Mouse (Mus musculus): ENCODE results near the gene Tbc1d23. TPM values are rescaled to one million over a fixed set of nuclear protein-coding genes. Genes with fewer than 3 reads are reported as not detected.

Tbc1d23 gene
- polyA plus RNA-seq, 1 experiment: 21.4 TPM

DNA sequence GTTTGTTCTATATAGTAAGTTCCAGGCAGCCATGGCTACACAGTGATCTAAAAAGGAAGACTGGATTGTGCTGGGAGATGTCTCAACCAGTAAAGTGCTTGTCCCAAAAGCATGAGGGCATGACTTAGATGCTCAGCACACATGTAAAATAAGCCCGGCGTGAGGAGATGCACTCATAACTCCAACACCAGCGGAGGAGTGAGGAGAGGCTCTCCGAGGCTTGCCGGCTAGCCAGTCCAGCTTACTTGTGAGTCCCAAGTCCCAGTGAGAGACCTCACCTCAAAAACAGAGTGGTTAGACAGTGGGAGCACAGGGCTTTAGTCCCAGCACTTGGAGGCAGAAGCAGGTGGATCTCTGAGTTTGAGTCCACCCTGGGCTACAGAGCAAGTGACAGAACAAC lies 66.1 kb downstream of the Tbc1d23 start:
- TF ChIP-seq CTCF (IDR thresholded peaks at IDR 0.05; ENCODE audit: control insufficient read depth, insufficient read depth, low read length) (no peak), POLR2A (IDR thresholded peaks at IDR 0.05; ENCODE audit: borderline replicate concordance, control insufficient read depth, low read depth, low read length) (no peak)
- H3K4me1 ChIP-seq (ENCODE audit: control insufficient read depth, insufficient read depth, low read length): no peaks in the 10 kb centered on the region; the same call in 1 of the 2 replicates
- 94% methylated on average over 5 of the region's 5 CpGs for WGBS

DNA sequence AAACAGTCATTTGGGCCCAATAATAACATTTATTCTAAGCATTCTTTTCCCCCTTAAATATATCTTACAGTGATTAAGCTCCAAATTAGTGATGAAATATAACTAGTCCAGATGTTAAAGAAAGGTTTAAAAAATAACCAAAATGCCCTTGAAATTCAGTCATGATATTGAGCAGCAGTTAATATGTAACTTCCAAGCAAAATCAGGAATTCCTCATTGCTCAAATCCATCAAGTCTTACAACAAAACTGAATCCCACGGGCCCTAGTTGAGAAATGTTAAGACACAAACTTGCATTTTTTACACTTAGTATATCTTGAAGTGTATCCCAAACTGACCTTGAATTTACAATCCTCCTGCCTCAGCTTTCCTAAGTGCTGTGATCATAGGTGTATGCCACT lies 67.6 kb downstream of the Tbc1d23 start:
- no peak overlapping the region for H3K27ac ChIP-seq (ENCODE audit: control insufficient read depth, insufficient read depth, low read depth, low read length, poor library complexity)
- no peak for TF ChIP-seq POLR2A (IDR thresholded peaks at IDR 0.05; ENCODE audit: borderline replicate concordance, control insufficient read depth, low read depth, low read length)
- no peak for TF ChIP-seq CTCF (IDR thresholded peaks at IDR 0.05; ENCODE audit: control insufficient read depth, insufficient read depth, low read length)
- H3K4me3 ChIP-seq (replicated peaks; ENCODE audit: control insufficient read depth, low read depth, low read length): no peak overlapping the region
- 67% methylated on average over 1 of the region's 1 CpGs for WGBS
- H3K4me1 ChIP-seq (ENCODE audit: control insufficient read depth, insufficient read depth, low read length): no peaks in the 10 kb centered on the region; the same call in 1 of the 2 replicates

More for the DNA sequence above, 66.1 kb downstream of the Tbc1d23 start:
- no peak overlapping the region for H3K4me3 ChIP-seq (replicated peaks; ENCODE audit: control insufficient read depth, low read depth, low read length)
- H3K27ac ChIP-seq (ENCODE audit: control insufficient read depth, insufficient read depth, low read depth, low read length, poor library complexity): no peak overlapping the region

DNA sequence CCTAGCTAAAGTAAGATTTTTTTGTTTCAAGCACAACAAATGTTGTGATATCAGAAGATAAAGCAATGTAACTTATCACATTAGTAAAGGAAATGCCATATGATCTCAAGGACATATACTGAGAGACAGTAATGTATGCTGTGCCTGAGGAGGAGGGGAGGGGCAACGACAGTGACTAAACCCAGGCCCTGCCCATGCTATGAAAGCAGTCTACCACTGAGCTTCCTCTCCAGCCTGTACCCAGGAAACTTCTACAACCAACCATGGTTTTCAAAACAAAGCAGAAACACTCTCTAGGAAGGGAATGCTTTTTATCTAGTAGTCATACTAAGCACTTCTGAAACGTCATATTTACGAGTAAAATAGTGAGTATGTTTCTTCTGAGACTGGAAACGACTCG lies 68.5 kb downstream of the Tbc1d23 start:
- Histone ChIP-seq H3K4me3 (replicated peaks; ENCODE audit: control insufficient read depth, low read depth, low read length) (no peak overlapping the region), H3K4me1 (ENCODE audit: control insufficient read depth, insufficient read depth, low read length) (no peaks in the 10 kb centered on the region; the same call in 1 of the 2 replicates), H3K27ac (ENCODE audit: control insufficient read depth, insufficient read depth, low read depth, low read length, poor library complexity) (no peak overlapping the region)
- 81% methylated on average over 5 of the region's 5 CpGs for WGBS
- TF ChIP-seq POLR2A (IDR thresholded peaks at IDR 0.05; ENCODE audit: borderline replicate concordance, control insufficient read depth, low read depth, low read length) (no peak), CTCF (IDR thresholded peaks at IDR 0.05; ENCODE audit: control insufficient read depth, insufficient read depth, low read length) (no peak)

DNA sequence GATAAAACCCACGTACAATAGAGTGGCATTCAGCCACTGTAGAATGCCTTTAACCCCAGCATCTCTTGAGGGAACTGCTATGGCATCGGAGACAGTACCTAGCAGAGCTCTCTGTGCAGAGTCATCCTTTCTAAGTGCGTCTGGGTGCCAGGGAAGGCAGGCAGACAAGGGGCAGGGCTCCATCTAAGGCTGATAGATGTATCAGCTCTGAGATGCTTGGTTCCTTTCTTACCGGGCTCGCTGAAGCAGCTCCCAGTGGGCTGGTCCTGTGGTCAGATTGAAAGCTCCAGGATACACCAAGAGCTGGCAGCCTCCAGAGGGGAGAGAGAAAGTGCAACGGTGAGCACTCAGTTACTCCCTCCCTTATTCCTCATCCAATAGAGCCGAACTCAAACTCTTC lies 71.5 kb downstream of the Tbc1d23 start:
- H3K27ac ChIP-seq (ENCODE audit: control insufficient read depth, insufficient read depth, low read depth, low read length, poor library complexity): no peak overlapping the region
- no peak overlapping the region for H3K4me3 ChIP-seq (replicated peaks; ENCODE audit: control insufficient read depth, low read depth, low read length)
- H3K4me1 ChIP-seq (ENCODE audit: control insufficient read depth, insufficient read depth, low read length): no peaks in the 10 kb centered on the region
- no peak for TF ChIP-seq POLR2A (IDR thresholded peaks at IDR 0.05; ENCODE audit: borderline replicate concordance, control insufficient read depth, low read depth, low read length)
- TF ChIP-seq CTCF (IDR thresholded peaks at IDR 0.05; ENCODE audit: control insufficient read depth, insufficient read depth, low read length): no peak
- WGBS: 73% methylated on average over 7 of the region's 7 CpGs

DNA sequence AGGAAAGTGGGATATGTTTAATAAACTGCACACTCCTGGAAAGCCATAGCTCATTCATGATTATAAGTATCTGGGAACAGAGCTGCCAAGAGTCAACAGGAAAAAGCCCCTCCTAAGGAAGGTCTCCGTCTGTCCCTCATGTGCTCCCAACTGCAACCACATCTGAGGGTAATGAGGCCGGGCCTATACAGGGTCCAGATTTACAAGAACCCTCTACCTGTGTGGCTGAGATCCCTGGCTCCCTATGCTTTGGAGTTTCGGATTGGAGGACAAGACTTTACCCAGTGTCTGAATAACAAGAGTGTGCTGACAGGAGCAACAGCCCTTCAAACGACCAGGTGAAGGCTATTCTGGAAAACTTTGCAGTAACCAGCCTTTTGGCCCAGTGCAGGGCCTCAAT lies 73.6 kb downstream of the Tbc1d23 start:
- 70% methylated on average over 4 of the region's 4 CpGs for WGBS
- Histone ChIP-seq H3K4me1 (ENCODE audit: control insufficient read depth, insufficient read depth, low read length) (no peaks in the 10 kb centered on the region), H3K4me3 (replicated peaks; ENCODE audit: control insufficient read depth, low read depth, low read length) (no peak overlapping the region), H3K27ac (ENCODE audit: control insufficient read depth, insufficient read depth, low read depth, low read length, poor library complexity) (no peak overlapping the region)
- no peak for TF ChIP-seq POLR2A (IDR thresholded peaks at IDR 0.05; ENCODE audit: borderline replicate concordance, control insufficient read depth, low read depth, low read length)
- no peak for TF ChIP-seq CTCF (IDR thresholded peaks at IDR 0.05; ENCODE audit: control insufficient read depth, insufficient read depth, low read length)

DNA sequence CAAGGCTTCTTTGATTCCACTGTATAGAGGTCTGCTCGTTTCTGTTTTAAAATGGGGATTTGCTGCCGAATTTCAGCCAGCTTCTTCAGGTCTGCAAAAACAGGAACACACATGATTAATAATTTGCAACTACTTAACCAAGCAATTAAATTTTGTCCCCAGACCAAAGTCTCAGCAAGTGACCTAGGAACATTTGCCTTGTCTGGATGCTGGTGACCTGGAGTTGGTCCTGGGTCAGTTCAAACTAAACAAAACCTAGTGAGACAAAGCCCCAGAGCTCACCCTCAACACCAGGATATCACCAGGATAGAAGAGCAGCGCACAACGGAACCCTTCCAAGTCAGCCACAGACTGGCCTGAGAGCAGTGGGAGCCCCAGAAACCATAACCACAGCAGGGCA lies 74.2 kb downstream of the Tbc1d23 start:
- Histone ChIP-seq H3K4me1 (ENCODE audit: control insufficient read depth, insufficient read depth, low read length) (no peaks in the 10 kb centered on the region), H3K27ac (ENCODE audit: control insufficient read depth, insufficient read depth, low read depth, low read length, poor library complexity) (no peak overlapping the region), H3K4me3 (replicated peaks; ENCODE audit: control insufficient read depth, low read depth, low read length) (no peak overlapping the region)
- WGBS: 85% methylated on average over 4 of the region's 4 CpGs
- TF ChIP-seq POLR2A (IDR thresholded peaks at IDR 0.05; ENCODE audit: borderline replicate concordance, control insufficient read depth, low read depth, low read length): no peak
- TF ChIP-seq CTCF (IDR thresholded peaks at IDR 0.05; ENCODE audit: control insufficient read depth, insufficient read depth, low read length): no peak

DNA sequence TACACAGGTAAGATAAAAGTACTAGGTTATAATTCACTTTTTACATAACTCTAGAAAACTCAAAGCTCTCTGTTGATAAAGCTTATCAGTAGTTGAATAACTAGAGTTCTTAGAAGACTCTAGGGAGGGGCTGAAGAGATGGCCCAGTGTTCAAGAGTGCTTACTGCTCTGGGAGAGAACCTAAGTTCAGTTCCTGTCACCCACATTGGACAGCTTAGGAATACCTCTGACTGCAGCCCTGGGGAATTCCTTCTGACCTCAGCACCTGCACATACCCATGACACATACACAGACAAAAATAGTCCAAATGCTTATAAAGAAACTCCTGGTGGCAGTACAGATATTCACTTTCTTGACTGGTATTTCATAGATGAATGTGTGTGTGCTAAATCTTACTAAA lies 75.4 kb downstream of the Tbc1d23 start:
- TF ChIP-seq CTCF (IDR thresholded peaks at IDR 0.05; ENCODE audit: control insufficient read depth, insufficient read depth, low read length) (no peak), POLR2A (IDR thresholded peaks at IDR 0.05; ENCODE audit: borderline replicate concordance, control insufficient read depth, low read depth, low read length) (no peak)
- H3K27ac ChIP-seq (ENCODE audit: control insufficient read depth, insufficient read depth, low read depth, low read length, poor library complexity): no peak overlapping the region
- no peak overlapping the region for H3K4me3 ChIP-seq (replicated peaks; ENCODE audit: control insufficient read depth, low read depth, low read length)
- no peaks in the 10 kb centered on the region for H3K4me1 ChIP-seq (ENCODE audit: control insufficient read depth, insufficient read depth, low read length)

DNA sequence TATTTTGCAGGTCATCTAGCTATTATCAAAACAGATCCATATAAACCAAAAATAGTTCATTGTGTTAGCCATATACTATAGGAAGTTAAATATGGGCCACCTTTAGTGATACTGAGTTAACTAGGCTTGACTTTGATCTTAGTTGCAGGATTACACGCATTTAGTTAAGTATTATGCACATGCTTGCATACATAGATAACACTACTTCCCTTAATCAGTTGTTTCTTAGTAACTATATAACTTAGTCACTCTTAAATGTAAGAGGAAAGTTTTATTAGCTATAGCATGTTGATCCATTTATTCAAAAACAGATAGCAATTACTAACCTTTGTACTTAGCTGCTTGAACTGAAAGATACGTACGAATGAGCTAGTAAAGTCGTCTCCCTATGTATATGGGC lies 79.9 kb downstream of the Tbc1d23 start:
- WGBS: 90% methylated on average over 4 of the region's 4 CpGs
- Histone ChIP-seq H3K27ac (ENCODE audit: control insufficient read depth, insufficient read depth, low read depth, low read length, poor library complexity) (no peak overlapping the region), H3K4me1 (ENCODE audit: control insufficient read depth, insufficient read depth, low read length) (no peaks in the 10 kb centered on the region), H3K4me3 (replicated peaks; ENCODE audit: control insufficient read depth, low read depth, low read length) (no peak overlapping the region)
- no peak for TF ChIP-seq POLR2A (IDR thresholded peaks at IDR 0.05; ENCODE audit: borderline replicate concordance, control insufficient read depth, low read depth, low read length)
- no peak for TF ChIP-seq CTCF (IDR thresholded peaks at IDR 0.05; ENCODE audit: control insufficient read depth, insufficient read depth, low read length)

DNA sequence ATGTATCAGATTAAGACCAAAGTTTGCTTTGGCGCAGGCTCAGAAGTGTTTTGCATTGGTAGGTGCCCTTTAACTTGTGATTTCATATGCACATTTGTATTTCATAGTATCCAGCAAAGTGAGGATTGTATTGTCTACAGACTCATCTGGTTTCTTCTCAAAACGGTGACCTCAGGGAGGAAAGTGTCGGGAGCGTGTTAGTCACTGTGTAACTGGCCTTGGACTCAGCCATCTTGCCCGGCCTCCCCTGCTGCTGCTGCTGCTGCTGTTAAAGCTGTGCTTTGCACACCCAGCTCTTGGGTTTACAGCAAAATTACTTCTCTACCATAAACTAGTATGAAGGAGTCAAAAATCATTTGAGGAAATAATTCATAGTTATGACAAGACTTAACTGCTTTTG lies 86.6 kb downstream of the Tbc1d23 start:
- Histone ChIP-seq H3K4me1 (ENCODE audit: control insufficient read depth, insufficient read depth, low read length) (no peaks in the 10 kb centered on the region), H3K4me3 (replicated peaks; ENCODE audit: control insufficient read depth, low read depth, low read length) (no peak overlapping the region), H3K27ac (ENCODE audit: control insufficient read depth, insufficient read depth, low read depth, low read length, poor library complexity) (no peak overlapping the region)
- no peak for TF ChIP-seq POLR2A (IDR thresholded peaks at IDR 0.05; ENCODE audit: borderline replicate concordance, control insufficient read depth, low read depth, low read length)
- no peak for TF ChIP-seq CTCF (IDR thresholded peaks at IDR 0.05; ENCODE audit: control insufficient read depth, insufficient read depth, low read length)
- WGBS: 94% methylated on average over 5 of the region's 5 CpGs

Measured in bone marrow, adult 2 months (tissue).